In genomic region chr19:9108536-9108935, GRCm38 (mm10) we compare ENCODE assay signal across 24 mouse cellular contexts. TPM values are rescaled to one million over a fixed set of nuclear protein-coding genes. Genes with fewer than 3 reads are reported as not detected.
DNase-seq lines count a peak whose midpoint lies in the region; ATAC-seq and TF ChIP-seq lines count a peak whose summit lies in the region.
"Had no signal": no experiment of that assay in that cellular context is flagged by ENCODE, and none has a peak within 500 bp of the region (broad histone marks: within the 10 kb centered on the region; RNA-seq: fewer than 3 reads in every experiment).

No protein-coding gene starts in this region.

- DNase-seq in cerebellum, adult 9-10 months = peak; percentile 10
- DNase-seq in cerebellum, adult 2 months = no peak
- DNase-seq in kidney, postnatal 0 days (ENCODE audit: low spot score) = no peak
- no peak for DNase-seq in kidney, postnatal 36 days
- peak; percentile 35 for DNase-seq in A20 (ENCODE audit: low read depth, low spot score)
- DNase-seq in NIH3T3 (ENCODE audit: low read depth) = peak; percentile 55
- DNase-seq in left cerebral cortex, adult 18-20 months (ENCODE audit: low spot score in 2 of 2) = no peak
- no peak for DNase-seq in ovary, adult 18-20 months (ENCODE audit: low spot score)
- DNase-seq: adrenal gland, postnatal 25 days; cerebellum, adult 18-20 months; cerebellum, postnatal 14 days; gastrocnemius, postnatal 10 days; heart, adult 18-20 months; heart, postnatal 4 days had no signal

- H3K9me3 ChIP-seq in kidney, postnatal 0 days (replicated peaks; ENCODE audit: low read length) = no peaks in the 10 kb centered on the region
- H3K9me3 ChIP-seq: embryonic facial prominence, embryonic 12.5 days; heart, embryonic 12.5 days; hindbrain, embryonic 12.5 days had no signal

- H3K27ac ChIP-seq in cerebellum, adult 2 months (ENCODE audit: insufficient read depth, low read length) = no peak overlapping the region
- no peak overlapping the region for H3K27ac ChIP-seq in kidney, postnatal 0 days
- H3K27ac ChIP-seq: embryonic facial prominence, embryonic 12.5 days; hindbrain, embryonic 12.5 days had no signal

- H3K9ac ChIP-seq in kidney, postnatal 0 days (ENCODE audit: low read depth, low read length) = no peak overlapping the region
- H3K9ac ChIP-seq: embryonic facial prominence, embryonic 12.5 days; heart, embryonic 12.5 days; hindbrain, embryonic 12.5 days had no signal

- peaks cover 14% of the 10 kb centered on the region for H3K4me1 ChIP-seq in cerebellum, adult 2 months (ENCODE audit: control insufficient read depth, insufficient read depth, low read length)
- peaks cover 14% of the 10 kb centered on the region; the same call in 1 of the 2 replicates for H3K4me1 ChIP-seq in kidney, postnatal 0 days (replicated peaks; ENCODE audit: insufficient read depth, low read length)

- H3K4me2 ChIP-seq in kidney, postnatal 0 days (ENCODE audit: low read length) = no peak overlapping the region
- H3K4me2 ChIP-seq: embryonic facial prominence, embryonic 12.5 days; heart, embryonic 12.5 days; hindbrain, embryonic 12.5 days had no signal

- no peak for ATAC-seq in kidney, postnatal 0 days (replicated peaks; ENCODE audit: low FRiP score, low read depth)
- ATAC-seq: CD4-positive, CD25-positive, alpha-beta regulatory T cell, adult 4 months; forebrain, embryonic 16.5 days; hindbrain, embryonic 16.5 days; inflammation-experienced regulatory T-cells, adult 6 months had no signal

- no peak for TF ChIP-seq POLR2A in cerebellum, adult 2 months (IDR thresholded peaks at IDR 0.05; ENCODE audit: borderline replicate concordance, insufficient read depth, low read length)

- TF ChIP-seq CTCF in cerebellum, adult 2 months (IDR thresholded peaks at IDR 0.05; ENCODE audit: borderline replicate concordance, insufficient read depth, low read depth, low read length) = no peak
- TF ChIP-seq CTCF in kidney, postnatal 0 days (IDR thresholded peaks at IDR 0.05; ENCODE audit: low read depth) = peak; percentile 25; the same call in 1 of the 2 replicates

- no peaks in the 10 kb centered on the region for H3K27me3 ChIP-seq in cerebellum, adult 2 months (ENCODE audit: control insufficient read depth, insufficient read depth, low read length)
- no peaks in the 10 kb centered on the region for H3K27me3 ChIP-seq in kidney, postnatal 0 days (ENCODE audit: insufficient read depth, low read length)
- H3K27me3 ChIP-seq: embryonic facial prominence, embryonic 12.5 days; heart, embryonic 12.5 days; hindbrain, embryonic 12.5 days had no signal

- H3K36me3 ChIP-seq in kidney, postnatal 0 days (ENCODE audit: insufficient read depth, low read length) = 0 out of 2 replicates have a peak, but pooled peaks cover 6% of the 10 kb centered on the region

- H3K4me3 ChIP-seq in cerebellum, adult 2 months (replicated peaks; ENCODE audit: insufficient read depth, low read depth, low read length) = no peak overlapping the region
- H3K4me3 ChIP-seq in kidney, postnatal 0 days (replicated peaks; ENCODE audit: low read depth, low read length) = no peak overlapping the region
- H3K4me3 ChIP-seq: embryonic facial prominence, embryonic 12.5 days; heart, embryonic 12.5 days; hindbrain, embryonic 12.5 days had no signal

- 89% methylated on average over 1 of the region's 1 CpGs for WGBS in cerebellum, adult 2 months
- 97% methylated on average over 1 of the region's 1 CpGs for WGBS in kidney, postnatal 0 days

RNA-seq across cellular contexts. Expression of gene Scgb1a1, which starts 20.8 kb away (rescaled TPM):
- polyA plus RNA-seq in cerebellum, adult 2 months (2012; rRNA removed) = not detected in 2 replicates
- polyA plus RNA-seq in kidney, postnatal 0 days (2015; fragmentation: Nextera tagmentation; extraction: Ambion mirVana) = not detected in 2 replicates
- total RNA-seq in left cerebral cortex, adult 18-20 months (2021) = not detected
- total RNA-seq: adrenal gland, adult 2 months; adrenal gland, postnatal 25 days; heart, postnatal 4 days had no signal
- polyA plus RNA-seq: adrenal gland, adult 2 months; CD4-positive, CD25-positive, alpha-beta regulatory T cell, adult 4 months; cortical plate, adult 2 months; embryonic facial prominence, embryonic 12.5 days; forebrain, embryonic 11.5 days; forebrain, embryonic 16.5 days; heart, embryonic 12.5 days; hindbrain, embryonic 12.5 days; hindbrain, embryonic 16.5 days; inflammation-experienced regulatory T-cells, adult 6 months had no signal

RNA-seq across cellular contexts. Expression of gene Asrgl1, which starts 26.9 kb away (rescaled TPM):
- polyA plus RNA-seq in cerebellum, adult 2 months (2012; rRNA removed) = 88.4 TPM in 2 replicates
- polyA plus RNA-seq in kidney, postnatal 0 days (2015; fragmentation: Nextera tagmentation; extraction: Ambion mirVana) = 13.4 and 14.6 TPM in 2 replicates
- 100 to 1,000 TPM; 131 to 136 TPM for total RNA-seq in left cerebral cortex, adult 18-20 months (2021)

Comparison
In these comparisons a context has a peak if more than half of its experiments do, and no peak if none do; other contexts are left out.
1. DNase-seq: peak in cerebellum, adult 9-10 months (single experiment), A20 (single experiment) and NIH3T3 (single experiment); none in cerebellum, adult 2 months (0 of 2), kidney, postnatal 0 days (single experiment), kidney, postnatal 36 days (0 of 2), left cerebral cortex, adult 18-20 months (0 of 2) and ovary, adult 18-20 months (single experiment).